In genomic region chr12:25161939-25162338, GRCm38 (mm10) we compare ENCODE assay signal across 19 mouse cellular contexts.
DNase-seq lines count a peak whose midpoint lies in the region; ATAC-seq lines count a peak whose summit lies in the region.
"Had no signal": no experiment of that assay in that cellular context is flagged by ENCODE, and none has a peak within 500 bp of the region (broad histone marks: within the 10 kb centered on the region; RNA-seq: fewer than 3 reads in every experiment).

No protein-coding gene starts in this region.

- no peak overlapping the region for H3K4me2 ChIP-seq in heart, embryonic 16.5 days (ENCODE audit: low read depth, low read length)
- H3K4me2 ChIP-seq in midbrain, embryonic 16.5 days (ENCODE audit: low read length), result no peak overlapping the region
- H3K4me2 ChIP-seq in midbrain, embryonic 14.5 days (ENCODE audit: low read length), result no peak overlapping the region
- no peak overlapping the region for H3K4me2 ChIP-seq in hindbrain, embryonic 11.5 days (replicated peaks; ENCODE audit: low read depth, low read length)
- H3K4me2 ChIP-seq: embryonic facial prominence, embryonic 15.5 days; hindbrain, embryonic 14.5 days had no signal

- H3K4me3 ChIP-seq in heart, embryonic 16.5 days (ENCODE audit: low read length), result no peak overlapping the region
- no peak overlapping the region for H3K4me3 ChIP-seq in midbrain, embryonic 16.5 days (ENCODE audit: low read depth, low read length)
- H3K4me3 ChIP-seq in midbrain, embryonic 14.5 days (replicated peaks; ENCODE audit: low read depth, low read length), result no peak overlapping the region
- H3K4me3 ChIP-seq in embryonic facial prominence, embryonic 10.5 days, result no peak overlapping the region
- no peak overlapping the region for H3K4me3 ChIP-seq in hindbrain, embryonic 11.5 days (ENCODE audit: low read depth, low read length)
- H3K4me3 ChIP-seq: embryonic facial prominence, embryonic 15.5 days; heart, adult 2 months had no signal

- H3K27me3 ChIP-seq in heart, embryonic 16.5 days (ENCODE audit: control insufficient read depth, insufficient read depth, low read length), result no peaks in the 10 kb centered on the region
- no peaks in the 10 kb centered on the region for H3K27me3 ChIP-seq in midbrain, embryonic 16.5 days (ENCODE audit: control insufficient read depth, insufficient read depth, low read depth, low read length)
- no peaks in the 10 kb centered on the region for H3K27me3 ChIP-seq in midbrain, embryonic 14.5 days (ENCODE audit: control insufficient read depth, insufficient read depth, low read length)
- peaks cover 11% of the 10 kb centered on the region; the same call in 1 of the 2 replicates for H3K27me3 ChIP-seq in embryonic facial prominence, embryonic 10.5 days (replicated peaks; ENCODE audit: low read depth, poor library complexity, severe bottlenecking)
- no peaks in the 10 kb centered on the region; the same call in 1 of the 2 replicates for H3K27me3 ChIP-seq in hindbrain, embryonic 11.5 days (ENCODE audit: control insufficient read depth, insufficient read depth, low read length)
- H3K27me3 ChIP-seq: embryonic facial prominence, embryonic 15.5 days had no signal

- WGBS in heart, embryonic 16.5 days, result 49% methylated on average over 6 of the region's 6 CpGs
- WGBS in midbrain, embryonic 16.5 days, result 86% methylated on average over 6 of the region's 6 CpGs
- WGBS in midbrain, embryonic 14.5 days, result 89% methylated on average over 6 of the region's 6 CpGs
- WGBS in embryonic facial prominence, embryonic 10.5 days, result 76% methylated on average over 6 of the region's 6 CpGs
- WGBS in hindbrain, embryonic 11.5 days, result 83% methylated on average over 6 of the region's 6 CpGs

- DNase-seq in heart, adult 18-20 months, result no peak
- no peak for DNase-seq in midbrain, embryonic 14.5 days
- DNase-seq in embryonic facial prominence, embryonic 10.5 days (ENCODE audit: low spot score), result no peak
- DNase-seq in hindbrain, embryonic 11.5 days (ENCODE audit: low spot score), result no peak
- DNase-seq in right cerebral cortex, postnatal 14 days, result no peak
- DNase-seq: adrenal gland, postnatal 14 days; cerebellum, adult 8-10 months; gastrocnemius, postnatal 10 days; heart, postnatal 36 days; thymus, postnatal 14 days had no signal

- H3K36me3 ChIP-seq in heart, embryonic 16.5 days (ENCODE audit: control insufficient read depth, insufficient read depth), result no peaks in the 10 kb centered on the region
- H3K36me3 ChIP-seq in midbrain, embryonic 16.5 days (ENCODE audit: control insufficient read depth, insufficient read depth, low read length), result no peaks in the 10 kb centered on the region
- no peaks in the 10 kb centered on the region for H3K36me3 ChIP-seq in midbrain, embryonic 14.5 days (ENCODE audit: control insufficient read depth, insufficient read depth, low read length)
- no peaks in the 10 kb centered on the region for H3K36me3 ChIP-seq in embryonic facial prominence, embryonic 10.5 days (replicated peaks)
- no peaks in the 10 kb centered on the region for H3K36me3 ChIP-seq in hindbrain, embryonic 11.5 days (ENCODE audit: control insufficient read depth, insufficient read depth, low read length)
- H3K36me3 ChIP-seq: embryonic facial prominence, embryonic 15.5 days had no signal

- H3K9me3 ChIP-seq in heart, embryonic 16.5 days (replicated peaks; ENCODE audit: control insufficient read depth, low read length), result no peaks in the 10 kb centered on the region
- no peaks in the 10 kb centered on the region for H3K9me3 ChIP-seq in midbrain, embryonic 16.5 days (replicated peaks; ENCODE audit: control insufficient read depth, low read length, poor library complexity, severe bottlenecking)
- no peaks in the 10 kb centered on the region for H3K9me3 ChIP-seq in midbrain, embryonic 14.5 days (ENCODE audit: control insufficient read depth, low read length)
- no peaks in the 10 kb centered on the region for H3K9me3 ChIP-seq in embryonic facial prominence, embryonic 10.5 days
- H3K9me3 ChIP-seq in hindbrain, embryonic 11.5 days (ENCODE audit: control insufficient read depth, low read length), result no peaks in the 10 kb centered on the region
- H3K9me3 ChIP-seq: embryonic facial prominence, embryonic 15.5 days had no signal

- peaks cover 25% of the 10 kb centered on the region for H3K4me1 ChIP-seq in heart, embryonic 16.5 days (ENCODE audit: control insufficient read depth, insufficient read depth, low read length)
- peaks cover 3% of the 10 kb centered on the region; the same call in 1 of the 2 replicates for H3K4me1 ChIP-seq in midbrain, embryonic 16.5 days (ENCODE audit: control insufficient read depth, insufficient read depth, low read length)
- peaks cover 11% of the 10 kb centered on the region; the same call in 1 of the 2 replicates for H3K4me1 ChIP-seq in midbrain, embryonic 14.5 days (ENCODE audit: control insufficient read depth, insufficient read depth, low read length)
- peaks cover 52% of the 10 kb centered on the region for H3K4me1 ChIP-seq in embryonic facial prominence, embryonic 10.5 days
- peaks cover 6% of the 10 kb centered on the region for H3K4me1 ChIP-seq in hindbrain, embryonic 11.5 days (replicated peaks; ENCODE audit: control insufficient read depth, insufficient read depth, low read length)

- ATAC-seq in heart, embryonic 16.5 days (replicated peaks; ENCODE audit: extremely low read depth, insufficient read depth, low FRiP score), result no peak
- ATAC-seq in midbrain, embryonic 16.5 days, result no peak
- no peak for ATAC-seq in midbrain, embryonic 14.5 days (ENCODE audit: low FRiP score, low TSS enrichment)
- ATAC-seq in hindbrain, embryonic 11.5 days (ENCODE audit: low FRiP score), result no peak
- ATAC-seq: inflammation-experienced regulatory T-cells, adult 6 months; lung, postnatal 0 days had no signal

- no peak overlapping the region for H3K9ac ChIP-seq in heart, embryonic 16.5 days (ENCODE audit: low read length)
- no peak overlapping the region for H3K9ac ChIP-seq in midbrain, embryonic 16.5 days (ENCODE audit: low read depth, low read length)
- no peak overlapping the region for H3K9ac ChIP-seq in midbrain, embryonic 14.5 days (replicated peaks; ENCODE audit: low read length)
- H3K9ac ChIP-seq in hindbrain, embryonic 11.5 days (ENCODE audit: low read depth, low read length), result no peak overlapping the region
- H3K9ac ChIP-seq: embryonic facial prominence, embryonic 15.5 days; hindbrain, embryonic 14.5 days; liver, embryonic 14.5 days had no signal

- H3K27ac ChIP-seq in heart, embryonic 16.5 days (ENCODE audit: low read length), result 0 out of 2 replicates have a peak overlapping the region, but pooled peaks have one; percentile 20
- 0 out of 2 replicates have a peak overlapping the region, but pooled peaks have one; percentile 5 for H3K27ac ChIP-seq in midbrain, embryonic 16.5 days (ENCODE audit: low read length)
- H3K27ac ChIP-seq in midbrain, embryonic 14.5 days (replicated peaks; ENCODE audit: low read depth, low read length), result no peak overlapping the region
- H3K27ac ChIP-seq in embryonic facial prominence, embryonic 10.5 days (replicated peaks), result 0 out of 2 replicates have a peak overlapping the region, but pooled peaks have one; percentile 26
- no peak overlapping the region for H3K27ac ChIP-seq in hindbrain, embryonic 11.5 days (ENCODE audit: low read depth, low read length)
- H3K27ac ChIP-seq: embryonic facial prominence, embryonic 15.5 days; heart, adult 2 months; hindbrain, embryonic 14.5 days; liver, embryonic 14.5 days; macrophage had no signal

Comparison
In these comparisons a context has a peak if more than half of its experiments do, and no peak if none do; other contexts are left out.
1. H3K27ac ChIP-seq: peak in heart, embryonic 16.5 days (single experiment), midbrain, embryonic 16.5 days (single experiment) and embryonic facial prominence, embryonic 10.5 days (single experiment); none in midbrain, embryonic 14.5 days (single experiment) and hindbrain, embryonic 11.5 days (single experiment).